Mouse (Mus musculus): ENCODE measurements at regions not wholly inside any gene's neighbourhood (a gene's known extent, or its start where the extent isn't known, plus 50 kb on each side); places are given as distances from the start of the nearest gene placed in this dataset.
A peak's percentile ranks its signal among the peaks of the same experiment; 100 is the strongest.

DNA sequence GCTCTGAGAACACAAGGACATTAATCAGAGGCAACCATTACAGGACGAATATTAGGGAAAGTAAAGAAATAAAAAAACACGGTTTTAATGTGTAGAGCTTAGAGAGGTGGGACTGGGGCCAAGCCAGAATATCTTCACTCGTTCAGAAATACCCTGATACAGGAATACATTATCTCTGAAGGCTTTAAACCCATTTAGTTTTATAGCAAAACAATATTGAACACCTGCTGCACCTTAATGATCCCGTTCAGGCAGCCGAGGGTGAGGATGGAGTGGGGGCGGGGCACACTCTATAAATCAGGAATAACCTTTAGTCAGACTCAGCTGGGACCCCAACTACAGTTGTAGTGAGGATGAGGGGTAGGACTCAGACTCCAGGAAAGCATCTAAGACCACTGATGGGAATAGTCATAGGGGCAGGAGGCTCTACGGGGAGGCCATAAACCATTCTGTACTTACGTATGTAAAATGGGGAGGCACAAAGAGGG, 508.0 kb upstream of the Adam5 start:
- no peak for DNase-seq (ENCODE audit: low read depth)

DNA sequence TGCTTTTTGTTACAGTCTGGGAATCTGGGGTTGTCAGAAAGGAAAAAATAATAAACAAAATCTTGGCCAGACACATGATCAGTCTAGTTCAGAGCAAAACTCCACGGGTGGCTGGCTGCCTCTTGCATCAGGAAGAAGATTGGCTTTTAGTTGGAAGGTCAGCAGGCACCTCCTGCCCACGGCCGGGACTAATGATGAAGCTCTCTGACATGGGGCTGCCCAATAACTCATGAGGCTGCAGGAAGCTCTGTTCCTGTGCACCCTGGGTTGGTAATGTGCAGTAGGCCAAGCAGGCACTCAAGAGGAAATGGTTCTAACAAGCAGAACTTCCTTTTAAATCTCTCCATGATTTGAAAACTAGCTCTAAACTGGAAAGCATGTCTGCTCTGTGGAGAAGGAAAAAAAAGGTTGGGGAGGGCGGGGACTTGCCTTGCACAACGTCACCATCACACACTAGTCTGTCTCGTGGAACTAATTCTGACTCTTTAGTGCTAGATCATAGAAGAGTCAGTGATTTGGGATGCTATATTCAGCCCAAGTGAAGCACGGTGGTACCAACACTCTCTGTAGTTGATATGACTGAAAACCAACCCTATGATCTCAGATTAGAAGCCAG, 507.1 kb upstream of the Adam5 start:
- DNase-seq (ENCODE audit: low read depth), result peak; percentile 60

DNA sequence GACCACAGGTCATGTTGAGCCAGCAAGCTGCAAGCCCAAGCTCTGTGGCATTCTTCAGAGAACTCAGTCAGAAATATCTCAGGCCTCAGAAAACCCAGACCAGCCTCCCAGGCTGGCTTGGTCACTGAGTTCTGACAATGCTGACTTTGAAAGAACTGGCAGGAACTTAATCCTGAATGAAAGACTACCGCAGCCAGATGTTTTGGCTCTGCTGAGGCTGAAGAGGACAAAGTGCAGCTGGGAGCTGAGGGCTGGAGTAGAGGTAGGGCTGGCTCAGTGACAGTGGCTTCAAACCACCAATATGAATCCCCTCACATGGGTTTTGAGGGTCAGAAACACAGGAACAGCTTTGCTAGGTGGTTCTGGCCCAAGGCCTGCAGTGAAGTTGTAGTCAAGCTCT, 505.6 kb upstream of the Adam5 start:
- no peak for DNase-seq (ENCODE audit: low read depth)

DNA sequence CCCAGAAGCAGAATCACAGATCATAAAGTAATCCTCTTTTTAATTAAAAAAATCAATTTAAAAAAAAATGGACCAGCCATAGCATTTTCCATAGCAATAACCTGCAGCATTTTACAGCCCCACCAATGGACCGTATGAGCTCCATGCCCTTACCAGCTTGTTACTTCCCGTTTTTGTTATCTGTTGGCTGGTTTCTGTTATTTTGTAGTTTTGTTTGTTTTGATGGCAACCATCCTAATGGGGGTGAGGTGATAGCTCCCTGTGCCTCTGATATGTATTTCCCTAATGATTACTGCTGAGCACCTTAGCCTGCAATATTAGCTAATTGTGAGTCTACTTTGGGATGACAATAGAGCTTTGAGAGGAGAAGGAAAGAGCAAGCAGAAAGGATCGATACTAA, 504.1 kb upstream of the Adam5 start:
- no peak for DNase-seq (ENCODE audit: low read depth)

DNA sequence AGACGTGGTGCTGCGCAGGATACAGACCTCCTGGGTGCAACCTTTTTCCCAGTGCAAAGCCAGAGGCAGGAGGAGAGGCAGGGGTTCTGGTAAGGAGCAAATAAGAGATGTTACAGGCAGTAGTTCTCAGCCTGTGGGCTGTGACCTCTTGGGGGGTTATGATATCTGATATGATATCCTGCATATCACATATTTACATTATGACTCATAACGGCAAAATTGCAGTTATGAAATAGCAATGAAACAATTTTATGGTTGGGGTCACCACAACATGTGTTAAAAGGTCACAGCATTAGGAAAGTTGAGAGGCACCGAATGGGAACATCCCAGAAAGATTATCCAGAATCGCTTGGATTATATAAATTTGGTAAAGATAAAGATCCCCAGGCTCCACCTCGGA, 502.8 kb upstream of the Adam5 start:
- peak; percentile 46 for DNase-seq (ENCODE audit: low read depth)

DNA sequence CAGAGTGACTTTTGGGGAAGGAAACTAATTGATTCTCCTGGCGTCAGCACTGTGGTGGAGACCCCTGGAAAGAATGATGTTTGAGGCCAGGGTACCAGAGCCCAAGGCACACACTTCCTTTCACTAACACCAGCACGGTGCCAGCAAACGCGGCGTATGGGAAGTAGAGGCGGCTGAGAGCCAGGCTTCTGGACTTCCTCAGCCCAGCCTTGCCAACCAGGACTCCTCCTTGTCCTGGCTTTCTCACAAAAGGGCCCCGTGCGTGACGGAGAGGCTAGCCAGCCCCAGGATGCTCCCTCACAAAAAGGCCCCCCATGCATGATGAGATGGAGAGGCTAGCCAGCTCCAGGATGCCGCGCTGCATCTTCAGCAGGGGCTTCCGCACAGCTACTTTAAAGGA, 502.1 kb upstream of the Adam5 start:
- no peak for DNase-seq (ENCODE audit: low read depth)

DNA sequence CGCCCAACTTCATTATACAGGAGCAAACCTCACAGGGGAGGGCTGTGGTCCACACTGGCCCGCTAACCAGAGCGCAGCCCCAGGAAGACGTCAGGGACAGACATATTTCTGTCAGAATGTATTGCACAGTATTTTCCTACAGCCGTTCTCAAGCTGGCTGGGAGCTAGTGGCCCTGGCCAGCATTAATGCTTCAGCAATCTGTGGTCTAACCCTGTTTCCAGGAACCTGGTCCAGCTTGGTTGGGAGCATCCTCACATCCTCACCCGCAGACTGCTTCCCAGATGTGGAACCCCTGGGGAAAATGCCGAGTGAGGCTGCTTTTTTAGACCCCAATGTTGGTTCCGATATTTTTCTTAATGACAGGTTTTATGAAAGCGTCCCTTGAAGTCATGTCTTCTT, 500.6 kb upstream of the Adam5 start:
- DNase-seq (ENCODE audit: low read depth), result no peak

DNA sequence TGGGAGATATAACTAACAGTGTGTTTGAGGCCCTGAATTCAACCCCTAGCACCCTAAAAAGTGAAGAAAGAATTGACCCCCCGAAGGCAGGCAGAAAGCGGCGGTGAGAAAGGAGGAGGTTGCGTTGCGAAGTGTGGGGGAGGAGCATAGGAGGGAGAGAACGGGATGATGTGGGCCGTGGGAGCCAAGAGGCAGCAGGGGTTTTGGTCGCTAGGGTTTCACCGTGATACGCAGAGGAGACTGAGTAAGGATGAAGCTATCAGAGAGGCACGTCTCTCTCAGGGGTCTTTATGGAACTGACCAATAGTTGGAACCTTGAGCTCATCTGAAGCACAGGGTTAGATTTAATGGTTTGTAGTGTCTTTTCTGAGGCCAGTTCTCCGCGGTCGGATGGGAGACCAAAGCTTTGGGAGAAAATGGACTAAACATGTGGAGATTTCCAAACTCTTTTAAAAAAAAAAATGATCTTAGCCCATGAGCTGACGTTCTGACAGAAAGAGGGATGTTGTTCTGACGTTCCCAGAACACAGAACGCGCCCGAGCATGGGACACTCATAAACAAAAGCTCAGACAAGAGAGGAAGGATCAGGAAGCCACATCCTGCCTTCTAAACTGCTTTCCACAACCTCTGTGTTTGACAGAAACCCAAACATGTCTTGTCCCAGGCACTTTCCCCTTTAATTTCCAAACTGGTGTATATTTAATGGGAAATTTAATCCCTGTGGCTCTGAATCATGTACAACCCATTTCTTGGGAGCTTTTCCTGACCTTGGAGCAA, 499.7 kb upstream of the Adam5 start:
- no peak for DNase-seq (ENCODE audit: low read depth)

DNA sequence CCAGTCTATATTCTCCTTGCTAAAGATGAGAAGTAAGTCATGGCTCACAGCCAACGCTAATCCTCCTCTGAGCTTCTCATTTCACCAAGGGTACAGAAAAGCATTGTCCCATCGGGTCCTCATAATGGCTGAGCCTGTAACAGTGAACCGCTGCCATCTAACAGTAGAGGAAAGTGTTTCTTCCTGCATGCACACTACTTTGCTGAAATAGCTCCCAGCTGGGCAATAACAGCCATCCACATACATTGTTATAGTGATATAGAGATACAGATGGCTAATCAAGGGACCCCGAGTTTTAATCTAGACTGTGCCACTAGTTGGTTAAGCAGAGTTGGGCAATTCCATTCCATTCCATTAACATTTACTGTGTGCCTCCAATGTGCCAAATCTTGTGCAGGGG, 492.2 kb upstream of the Adam5 start:
- DNase-seq (ENCODE audit: low read depth), result no peak

DNA sequence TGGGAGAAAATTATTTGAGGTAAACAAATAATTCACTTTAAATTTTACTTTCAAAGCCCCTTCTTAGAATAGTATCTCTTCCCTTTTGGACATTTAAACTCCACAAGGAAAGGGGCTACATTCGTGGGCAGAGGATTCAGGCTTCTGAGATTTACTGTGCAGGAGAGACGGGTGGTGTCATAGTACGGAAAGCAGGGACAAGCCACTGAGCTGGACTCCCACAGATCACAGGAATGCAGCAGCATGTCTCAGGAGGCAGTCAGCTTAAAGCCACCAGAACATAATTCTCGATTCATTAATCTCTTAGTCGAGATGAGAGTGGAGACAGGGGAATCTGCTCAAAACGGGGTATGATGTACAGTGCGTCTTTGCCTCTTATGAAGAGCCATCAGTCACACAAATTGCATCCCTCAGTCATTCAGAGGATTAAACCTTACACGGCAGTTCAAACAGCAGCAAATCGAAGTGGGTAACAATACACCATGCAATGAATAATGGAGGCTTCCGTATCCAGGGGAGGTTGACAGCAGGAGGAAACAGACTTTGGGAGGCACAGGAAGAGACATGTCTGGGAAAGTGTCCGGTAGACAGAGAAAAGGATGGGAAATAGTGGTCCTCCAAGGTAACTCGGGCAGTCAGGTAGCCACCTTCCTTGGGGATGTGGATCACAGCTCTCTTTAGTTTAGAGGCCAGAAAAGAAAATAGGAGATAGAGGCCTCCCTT, 487.8 kb upstream of the Adam5 start:
- no peak for DNase-seq (ENCODE audit: low read depth)

DNA sequence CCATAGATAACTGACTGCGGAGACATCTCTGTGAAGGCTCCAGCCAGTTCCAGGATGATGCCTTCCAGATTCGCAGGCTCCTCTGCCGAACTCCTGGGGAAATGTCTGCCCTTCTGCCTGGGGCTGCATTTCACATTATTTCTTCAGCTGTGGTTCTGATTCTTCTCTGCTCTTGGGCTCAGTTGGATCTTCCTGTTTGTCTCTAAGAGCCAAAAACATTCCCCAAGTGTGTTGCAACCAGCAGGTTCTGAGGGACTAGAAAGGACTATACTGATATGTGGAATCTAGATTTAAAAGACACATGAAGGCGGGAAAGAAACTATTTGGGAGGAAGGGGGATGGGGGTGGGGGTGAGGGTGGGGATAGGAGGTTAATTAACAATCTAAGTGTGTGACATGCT, 483.8 kb upstream of the Adam5 start:
- no peak for DNase-seq (ENCODE audit: low read depth)

DNA sequence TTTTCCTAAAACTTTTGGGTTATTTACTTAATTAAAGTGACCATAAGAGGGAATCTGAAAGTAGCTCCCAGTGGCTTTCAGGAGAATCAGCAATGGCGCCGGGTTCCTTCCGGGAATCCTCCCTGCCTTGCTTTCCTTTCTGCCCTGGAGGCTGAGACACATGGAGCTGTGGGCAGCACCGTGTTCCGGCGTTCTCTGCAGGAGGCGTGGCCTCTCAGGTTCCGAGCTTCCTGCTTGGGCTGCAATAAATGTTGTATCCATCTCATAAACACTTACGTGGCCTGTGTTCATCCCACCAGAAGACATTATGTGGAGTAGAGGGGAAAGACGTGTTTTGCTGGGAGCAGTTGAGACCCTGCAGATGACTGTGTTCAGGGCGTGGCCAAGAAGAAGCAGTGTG, 483.3 kb upstream of the Adam5 start:
- no peak for DNase-seq (ENCODE audit: low read depth)

DNA sequence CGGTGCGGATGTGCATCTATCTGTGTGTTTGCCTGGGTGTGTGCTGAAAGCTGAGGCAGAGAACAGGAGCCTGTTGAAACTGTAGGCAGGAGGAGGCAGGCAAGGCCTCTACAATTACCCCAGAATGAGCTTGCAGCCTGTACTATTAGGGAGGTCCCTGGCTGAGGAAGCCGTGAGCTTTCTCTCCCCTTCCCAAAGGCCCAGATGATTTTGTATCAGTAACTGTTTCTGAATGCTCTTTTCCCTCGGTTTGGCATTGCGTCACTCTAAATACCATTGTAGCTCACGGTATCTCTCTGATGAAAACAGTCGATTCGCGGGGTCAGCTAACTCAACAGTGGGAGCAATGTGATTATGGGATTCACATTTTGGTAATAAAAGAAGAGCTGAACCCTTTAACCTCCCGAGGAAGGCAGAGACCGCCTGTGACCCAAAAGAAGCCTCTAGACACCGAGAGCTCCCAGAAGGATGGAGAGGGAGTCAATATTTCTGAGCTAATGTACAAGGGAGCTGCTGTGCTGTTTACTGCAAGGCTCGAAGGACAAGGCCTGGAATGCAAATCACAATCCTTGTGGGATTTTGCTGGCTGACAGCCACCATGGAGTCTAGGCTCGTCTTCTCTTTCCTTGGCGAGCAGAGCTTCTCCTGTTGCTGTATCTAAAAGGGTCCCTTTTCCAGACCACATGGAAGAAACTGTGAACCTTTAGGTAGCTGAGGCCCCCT, 482.8 kb upstream of the Adam5 start:
- DNase-seq (ENCODE audit: low read depth), result no peak

All from 416B (cell line).